10 mouse cellular contexts compared by ENCODE assay signal in the genomic region with DNA sequence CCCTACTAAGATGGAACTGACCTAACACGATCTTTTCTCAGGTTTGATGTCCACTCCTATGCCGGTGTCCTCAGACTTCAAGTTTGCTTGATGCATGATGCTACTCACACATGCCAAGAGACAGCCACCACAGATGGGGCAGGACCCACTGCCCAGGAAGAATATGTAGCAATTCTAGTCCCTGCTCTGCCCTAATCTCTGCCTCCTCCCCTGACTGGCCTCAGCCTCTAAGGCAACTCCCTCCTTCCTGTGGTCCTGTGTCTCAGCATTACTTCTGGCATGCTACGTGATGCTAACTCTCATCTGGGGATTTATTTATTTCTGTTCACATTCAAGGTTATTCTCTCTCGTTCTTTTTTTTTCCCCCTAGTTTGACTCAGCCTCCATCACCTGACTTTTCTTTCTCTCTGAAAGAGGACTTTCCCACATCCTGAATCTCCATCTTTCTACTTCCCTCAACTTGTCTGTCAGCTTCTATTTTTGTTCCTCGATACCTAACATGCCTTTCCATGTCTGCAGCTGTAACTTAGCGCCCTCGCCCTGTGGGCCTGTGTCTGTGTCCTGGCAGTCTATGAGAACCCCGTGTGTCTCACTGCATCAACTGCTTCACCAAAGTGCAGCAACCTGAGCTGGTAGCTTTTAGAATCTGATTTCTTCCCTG.
DNase-seq lines count a peak whose midpoint lies in the region; TF ChIP-seq lines count a peak whose summit lies in the region.
"Had no signal": no experiment of that assay in that cellular context is flagged by ENCODE, and none has a peak within 500 bp of the region (broad histone marks: within the 10 kb centered on the region; RNA-seq: fewer than 3 reads in every experiment).

No protein-coding gene starts in this region.

- intact Hi-C loops in heart, adult 2 months (cut with DNase I): loop anchor here (5.0 kb wide), 1 partner anchor 50 kb away; no protein-coding TSS in a partner anchor
- intact Hi-C loops in heart, postnatal 14 days (cut with DNase I): no loop called here

- H3K79me2 ChIP-seq in heart, adult 2 months (replicated peaks; ENCODE audit: control insufficient read depth, insufficient read depth, low read length): no peaks in the 10 kb centered on the region

- no peak overlapping the region; the same call in 1 of the 2 replicates for H3K27ac ChIP-seq in heart, adult 2 months
- H3K27ac ChIP-seq in spleen, adult 2 months (ENCODE audit: insufficient read depth, low read length): 0 out of 2 replicates have a peak overlapping the region, but pooled peaks have one; percentile 10

- TF ChIP-seq EP300 in heart, adult 2 months (IDR thresholded peaks at IDR 0.05; ENCODE audit: insufficient read depth, low read depth, low read length): no peak

- peak; percentile 62 for TF ChIP-seq CTCF in heart, adult 2 months (IDR thresholded peaks at IDR 0.05)
- TF ChIP-seq CTCF in spleen, adult 2 months (IDR thresholded peaks at IDR 0.05; ENCODE audit: extremely low read depth, insufficient read depth, insufficient read length, insufficient replicate concordance): no peak

- no peak overlapping the region for H3K9ac ChIP-seq in heart, adult 2 months (ENCODE audit: low read depth, low read length)
- H3K9ac ChIP-seq: neural tube, embryonic 13.5 days had no signal

- no peak overlapping the region for H3K4me3 ChIP-seq in heart, adult 2 months
- no peak overlapping the region for H3K4me3 ChIP-seq in spleen, adult 2 months (ENCODE audit: extremely low read depth, insufficient read depth, insufficient read length)
- H3K4me3 ChIP-seq: neural tube, embryonic 13.5 days had no signal

- peaks cover 5% of the 10 kb centered on the region for H3K4me1 ChIP-seq in heart, adult 2 months (ENCODE audit: control insufficient read depth, insufficient read depth, low read length)
- peaks cover 7% of the 10 kb centered on the region; the same call in 1 of the 2 replicates for H3K4me1 ChIP-seq in spleen, adult 2 months (ENCODE audit: control insufficient read depth, insufficient read depth, insufficient read length)
- H3K4me1 ChIP-seq: neural tube, embryonic 13.5 days had no signal

- TF ChIP-seq POLR2A in heart, adult 2 months (IDR thresholded peaks at IDR 0.05; ENCODE audit: insufficient read depth, low read depth, low read length): no peak
- TF ChIP-seq POLR2A in spleen, adult 2 months (IDR thresholded peaks at IDR 0.05; ENCODE audit: low read depth, low read length): no peak

- no peak for DNase-seq in heart, adult 2 months
- DNase-seq in heart, postnatal 14 days: no peak
- DNase-seq in spleen, adult 2 months (ENCODE audit: low read depth in 1 of 2, low spot score in 2 of 2): no peak
- no peak for DNase-seq in spleen, postnatal 14 days (ENCODE audit: low spot score in 2 of 2)
- DNase-seq in heart, postnatal 4 days: peak; percentile 34
- peak; percentile 34 for DNase-seq in splenic B cell, adult 2 months (ENCODE audit: low read depth, low spot score)
- no peak for DNase-seq in cerebellum, adult 8-10 months
- no peak for DNase-seq in cerebellum, postnatal 4 days (ENCODE audit: low spot score in 2 of 2)
- DNase-seq: cerebellum, postnatal 36 days had no signal

- H3K36me3 ChIP-seq in heart, adult 2 months (ENCODE audit: control insufficient read depth, insufficient read depth, low read length): peaks cover 2% of the 10 kb centered on the region; the same call in 1 of the 2 replicates
- peaks cover 11% of the 10 kb centered on the region for H3K36me3 ChIP-seq in spleen, adult 2 months (ENCODE audit: control insufficient read depth, insufficient read depth, low read length)
- H3K36me3 ChIP-seq in splenic B cell, adult 2 months (ENCODE audit: control insufficient read depth, insufficient read depth, low read length, poor library complexity, severe bottlenecking): peaks cover 9% of the 10 kb centered on the region; the same call in 1 of the 2 replicates
- H3K36me3 ChIP-seq: neural tube, embryonic 13.5 days had no signal

- 41% methylated on average over 8 of the region's 8 CpGs for WGBS in heart, adult 2 months
- 29% methylated on average over 8 of the region's 8 CpGs for WGBS in spleen, adult 2 months

- H3K27me3 ChIP-seq in heart, adult 2 months (ENCODE audit: control insufficient read depth, insufficient read depth, low read length): no peaks in the 10 kb centered on the region
- H3K27me3 ChIP-seq in spleen, adult 2 months (ENCODE audit: control insufficient read depth, insufficient read depth, low read length): no peaks in the 10 kb centered on the region
- no peaks in the 10 kb centered on the region for H3K27me3 ChIP-seq in splenic B cell, adult 2 months (ENCODE audit: control insufficient read depth, insufficient read depth, low read length, poor library complexity, severe bottlenecking)
- H3K27me3 ChIP-seq: neural tube, embryonic 13.5 days had no signal

Comparison
In these comparisons a context has a peak if more than half of its experiments do, and no peak if none do; other contexts are left out.
1. DNase-seq: peak in heart, postnatal 4 days (single experiment) and splenic B cell, adult 2 months (single experiment); none in heart, adult 2 months (0 of 2), heart, postnatal 14 days (0 of 2), spleen, adult 2 months (0 of 2), spleen, postnatal 14 days (0 of 2), cerebellum, adult 8-10 months (single experiment) and cerebellum, postnatal 4 days (0 of 2).